Mouse (Mus musculus) brain, embryonic 14.5 days (tissue): ENCODE measurements around the gene Ppp1r15b.

Experiments
- CTCF ChIP-seq: fragments of 200-500 bp; IDR thresholded peaks from 2 replicates; pipeline ENCODE4 v1.5.1; 2012; ENCODE audit warnings: inconsistent platforms, mild to moderate bottlenecking, moderate library complexity, borderline replicate concordance; ENCODE audit not compliant: insufficient read depth, insufficient read length; ENCODE audit errors: extremely low read depth
- POLR2A ChIP-seq: fragments of 200-500 bp; IDR thresholded peaks from 2 replicates; pipeline ENCODE4 v1.6.1; 2012; ENCODE audit warnings: mild to moderate bottlenecking, inconsistent platforms, borderline replicate concordance; ENCODE audit not compliant: poor library complexity, insufficient read depth, insufficient read length, severe bottlenecking; ENCODE audit errors: extremely low read depth

DNA sequence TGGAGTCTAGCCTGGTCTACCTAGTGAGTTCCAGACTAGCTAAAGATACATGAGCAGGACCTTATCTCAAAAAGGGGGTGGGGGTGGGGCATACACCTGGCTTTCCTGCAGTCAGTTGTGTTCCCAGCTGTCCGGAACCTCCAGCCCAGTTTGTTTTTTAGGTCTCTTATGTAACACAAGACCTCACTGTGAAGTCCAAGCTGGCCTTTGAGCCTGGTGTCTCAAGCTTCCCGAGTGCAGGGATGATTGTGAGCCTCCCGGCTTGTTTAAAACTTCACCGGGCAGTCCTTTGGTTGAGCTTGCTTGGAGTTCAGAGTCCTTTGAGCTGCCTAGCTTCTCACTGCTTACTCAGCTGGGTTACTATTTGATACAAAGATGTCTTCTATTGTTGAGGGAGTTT lies 3.1 kb downstream of the Ppp1r15b start:
- TF ChIP-seq CTCF (no peak), POLR2A (no peak)
